ENCODE assay signal across 14 mouse cellular contexts in the genomic region with DNA sequence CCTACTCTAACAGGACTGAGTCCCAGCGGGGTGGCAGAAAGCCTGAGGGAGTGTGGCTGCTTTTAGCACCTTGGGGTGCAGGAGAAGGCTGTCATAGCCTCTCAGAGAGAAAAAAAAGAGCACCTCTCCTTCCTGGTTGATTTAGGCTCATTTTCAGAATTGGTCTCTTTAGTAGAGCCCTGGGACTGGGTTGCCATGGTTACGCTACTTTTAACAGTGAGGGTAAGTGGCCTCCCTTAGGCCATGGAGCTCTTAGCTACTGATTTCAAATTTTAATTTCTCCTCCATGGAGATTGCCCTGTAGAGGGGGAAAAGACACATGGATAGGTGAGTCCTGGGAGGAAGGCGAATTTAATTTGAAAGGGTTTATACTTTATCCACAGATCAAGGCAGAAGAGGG. TPM values are rescaled to one million over a fixed set of nuclear protein-coding genes. Genes with fewer than 3 reads are reported as not detected.
DNase-seq lines count a peak whose midpoint lies in the region; ATAC-seq and TF ChIP-seq lines count a peak whose summit lies in the region.
"Had no signal": no experiment of that assay in that cellular context is flagged by ENCODE, and none has a peak within 500 bp of the region (broad histone marks: within the 10 kb centered on the region; RNA-seq: fewer than 3 reads in every experiment).

No protein-coding gene starts in this region.

- DNase-seq in neural tube, embryonic 11.5 days (ENCODE audit: low spot score), result peak; percentile 24
- no peak for DNase-seq in neural tube, embryonic 10.5 days (ENCODE audit: extremely low spot score, low spot score)
- peak; percentile 63 for DNase-seq in hindbrain, embryonic 14.5 days (ENCODE audit: low spot score)
- DNase-seq in right cerebral cortex, postnatal 36 days (ENCODE audit: low spot score in 2 of 2), result no peak
- DNase-seq in spleen, postnatal 4 days (ENCODE audit: low spot score in 2 of 2), result no peak
- no peak for DNase-seq in gastrocnemius, adult 2 months
- DNase-seq: cerebellum, adult 11 months; heart, postnatal 4 days; thymus, adult 18-20 months had no signal

- H3K27ac ChIP-seq in neural tube, embryonic 11.5 days (ENCODE audit: low read depth, low read length), result no peak overlapping the region
- peak overlapping the region; percentile 7; the same call in 1 of the 2 replicates for H3K27ac ChIP-seq in embryonic facial prominence, embryonic 13.5 days
- H3K27ac ChIP-seq in hindbrain, embryonic 14.5 days, result peak overlapping the region; percentile 68
- peak overlapping the region; percentile 54; the same call in 1 of the 2 replicates for H3K27ac ChIP-seq in neural tube, embryonic 13.5 days (replicated peaks)
- no peak overlapping the region for H3K27ac ChIP-seq in gastrocnemius, adult 2 months
- H3K27ac ChIP-seq: limb, embryonic 15.5 days had no signal

- 83% methylated on average over 3 of the region's 3 CpGs for WGBS in neural tube, embryonic 11.5 days
- WGBS in embryonic facial prominence, embryonic 13.5 days, result 65% methylated on average over 3 of the region's 3 CpGs
- WGBS in hindbrain, embryonic 14.5 days, result 68% methylated on average over 3 of the region's 3 CpGs
- 65% methylated on average over 3 of the region's 3 CpGs for WGBS in neural tube, embryonic 13.5 days

- no peaks in the 10 kb centered on the region for H3K36me3 ChIP-seq in neural tube, embryonic 11.5 days (ENCODE audit: control insufficient read depth, insufficient read depth, low read length)
- H3K36me3 ChIP-seq in embryonic facial prominence, embryonic 13.5 days, result no peaks in the 10 kb centered on the region
- H3K36me3 ChIP-seq in hindbrain, embryonic 14.5 days (replicated peaks; ENCODE audit: control insufficient read depth, insufficient read depth), result no peaks in the 10 kb centered on the region
- H3K36me3 ChIP-seq in neural tube, embryonic 13.5 days, result no peaks in the 10 kb centered on the region
- H3K36me3 ChIP-seq: limb, embryonic 15.5 days had no signal

- H3K27me3 ChIP-seq in neural tube, embryonic 11.5 days (ENCODE audit: control insufficient read depth, insufficient read depth, low read length), result no peaks in the 10 kb centered on the region
- no peaks in the 10 kb centered on the region for H3K27me3 ChIP-seq in embryonic facial prominence, embryonic 13.5 days
- no peaks in the 10 kb centered on the region for H3K27me3 ChIP-seq in hindbrain, embryonic 14.5 days (ENCODE audit: control insufficient read depth, insufficient read depth, low read length)
- H3K27me3 ChIP-seq in neural tube, embryonic 13.5 days, result no peaks in the 10 kb centered on the region
- H3K27me3 ChIP-seq: limb, embryonic 15.5 days had no signal

- peaks cover 4% of the 10 kb centered on the region; the same call in 1 of the 2 replicates for H3K4me1 ChIP-seq in neural tube, embryonic 11.5 days (ENCODE audit: control insufficient read depth, insufficient read depth, low read length)
- peaks cover 4% of the 10 kb centered on the region; the same call in 1 of the 2 replicates for H3K4me1 ChIP-seq in embryonic facial prominence, embryonic 13.5 days
- H3K4me1 ChIP-seq in hindbrain, embryonic 14.5 days (replicated peaks; ENCODE audit: control insufficient read depth, insufficient read depth, low read length), result peaks cover 10% of the 10 kb centered on the region; the same call in 1 of the 2 replicates
- H3K4me1 ChIP-seq in neural tube, embryonic 13.5 days (replicated peaks), result peaks cover 13% of the 10 kb centered on the region

- intact Hi-C loops in gastrocnemius, adult 2 months (cut with DNase I), result no loop called here

- no peak for TF ChIP-seq CTCF in gastrocnemius, adult 2 months (IDR thresholded peaks at IDR 0.05)

- H3K4me3 ChIP-seq in neural tube, embryonic 11.5 days (ENCODE audit: low read depth, low read length), result no peak overlapping the region
- no peak overlapping the region for H3K4me3 ChIP-seq in embryonic facial prominence, embryonic 13.5 days
- H3K4me3 ChIP-seq in hindbrain, embryonic 14.5 days (replicated peaks; ENCODE audit: low read length), result no peak overlapping the region
- no peak overlapping the region for H3K4me3 ChIP-seq in neural tube, embryonic 13.5 days
- H3K4me3 ChIP-seq in gastrocnemius, adult 2 months, result no peak overlapping the region
- H3K4me3 ChIP-seq: limb, embryonic 15.5 days had no signal

- no peaks in the 10 kb centered on the region for H3K9me3 ChIP-seq in neural tube, embryonic 11.5 days (ENCODE audit: control insufficient read depth, low read length)
- H3K9me3 ChIP-seq in embryonic facial prominence, embryonic 13.5 days, result no peaks in the 10 kb centered on the region
- no peaks in the 10 kb centered on the region for H3K9me3 ChIP-seq in hindbrain, embryonic 14.5 days (ENCODE audit: control insufficient read depth, low read length)
- no peaks in the 10 kb centered on the region for H3K9me3 ChIP-seq in neural tube, embryonic 13.5 days
- H3K9me3 ChIP-seq: limb, embryonic 15.5 days had no signal

- H3K9ac ChIP-seq in neural tube, embryonic 11.5 days (ENCODE audit: low read length), result no peak overlapping the region
- H3K9ac ChIP-seq in embryonic facial prominence, embryonic 13.5 days, result no peak overlapping the region
- no peak overlapping the region for H3K9ac ChIP-seq in hindbrain, embryonic 14.5 days
- no peak overlapping the region for H3K9ac ChIP-seq in neural tube, embryonic 13.5 days
- H3K9ac ChIP-seq: limb, embryonic 15.5 days had no signal

- no peak overlapping the region for H3K4me2 ChIP-seq in neural tube, embryonic 11.5 days (ENCODE audit: low read depth)
- H3K4me2 ChIP-seq in embryonic facial prominence, embryonic 13.5 days, result no peak overlapping the region
- H3K4me2 ChIP-seq in hindbrain, embryonic 14.5 days (replicated peaks), result no peak overlapping the region
- H3K4me2 ChIP-seq in neural tube, embryonic 13.5 days, result no peak overlapping the region
- H3K4me2 ChIP-seq: limb, embryonic 15.5 days had no signal

- ATAC-seq in neural tube, embryonic 11.5 days (ENCODE audit: insufficient read depth, low FRiP score, low TSS enrichment), result no peak
- no peak for ATAC-seq in embryonic facial prominence, embryonic 13.5 days (ENCODE audit: insufficient number of reproducible peaks, insufficient read depth, low FRiP score, low TSS enrichment, low read depth)
- peak; percentile 60 for ATAC-seq in hindbrain, embryonic 14.5 days (ENCODE audit: low FRiP score)
- peak; percentile 65 for ATAC-seq in neural tube, embryonic 13.5 days (ENCODE audit: low read depth)

RNA-seq across cellular contexts. Expression of gene Chrna9, which starts 16.1 kb away (rescaled TPM):
- 0.47 and 0.57 TPM in 2 replicates for polyA plus RNA-seq in neural tube, embryonic 11.5 days (2014; fragmentation: Nextera tagmentation; extraction: Ambion mirVana)
- 0.37 TPM in 1 of 2 replicates, not detected in the other for polyA plus RNA-seq in embryonic facial prominence, embryonic 13.5 days (2015; fragmentation: Nextera tagmentation; extraction: Ambion mirVana)
- not detected in 2 replicates for polyA plus RNA-seq in hindbrain, embryonic 14.5 days (2014; fragmentation: Nextera tagmentation; extraction: Ambion mirVana)
- not detected in 2 replicates for polyA plus RNA-seq in neural tube, embryonic 13.5 days (2015; fragmentation: Nextera tagmentation; extraction: Ambion mirVana)
- total RNA-seq in gastrocnemius, adult 2 months (2021), result 10 to 100 TPM; 16.9 to 21.3 TPM
- total RNA-seq: megakaryocyte, adult 5-6 weeks had no signal
- polyA plus RNA-seq: gonadal fat pad, adult 2 months had no signal

RNA-seq across cellular contexts. Expression of gene Rhoh, which starts 57.6 kb away (rescaled TPM):
- 0.37 and 0.73 TPM in 2 replicates for polyA plus RNA-seq in neural tube, embryonic 11.5 days (2014; fragmentation: Nextera tagmentation; extraction: Ambion mirVana)
- polyA plus RNA-seq in embryonic facial prominence, embryonic 13.5 days (2015; fragmentation: Nextera tagmentation; extraction: Ambion mirVana), result 0.50 and 0.58 TPM in 2 replicates
- polyA plus RNA-seq in hindbrain, embryonic 14.5 days (2014; fragmentation: Nextera tagmentation; extraction: Ambion mirVana), result 0.52 TPM in 2 replicates
- polyA plus RNA-seq in neural tube, embryonic 13.5 days (2015; fragmentation: Nextera tagmentation; extraction: Ambion mirVana), result 0.45 and 0.47 TPM in 2 replicates
- under 1 TPM; 0.26 to 0.31 TPM for total RNA-seq in gastrocnemius, adult 2 months (2021)

Comparison
In these comparisons a context has a peak if more than half of its experiments do, and no peak if none do; other contexts are left out.
1. ATAC-seq: peak in hindbrain, embryonic 14.5 days (single experiment) and neural tube, embryonic 13.5 days (single experiment); none in neural tube, embryonic 11.5 days (single experiment) and embryonic facial prominence, embryonic 13.5 days (single experiment).
2. DNase-seq: peak in neural tube, embryonic 11.5 days (single experiment) and hindbrain, embryonic 14.5 days (single experiment); none in neural tube, embryonic 10.5 days (single experiment), right cerebral cortex, postnatal 36 days (0 of 2), spleen, postnatal 4 days (0 of 2) and gastrocnemius, adult 2 months (single experiment).
3. H3K27ac ChIP-seq: peak in embryonic facial prominence, embryonic 13.5 days (single experiment), hindbrain, embryonic 14.5 days (single experiment) and neural tube, embryonic 13.5 days (single experiment); none in neural tube, embryonic 11.5 days (single experiment) and gastrocnemius, adult 2 months (single experiment).